Mouse (Mus musculus) frontal cortex, postnatal 36 days (tissue): Measurements from ENCODE around the gene Ctsc.
"Not testable (repeated sequence)": the region's sequence is repeated elsewhere in the genome, so short reads cannot be mapped to it uniquely, and the experiment has no call there.

Source experiments
- DNase-seq, 2 experiments: peaks; one replicate each; pipeline ENCODE4 v3.0.0; 2022; ENCODE audit warnings: low spot score in 2 of 2

Gene Ctsc

DNA sequence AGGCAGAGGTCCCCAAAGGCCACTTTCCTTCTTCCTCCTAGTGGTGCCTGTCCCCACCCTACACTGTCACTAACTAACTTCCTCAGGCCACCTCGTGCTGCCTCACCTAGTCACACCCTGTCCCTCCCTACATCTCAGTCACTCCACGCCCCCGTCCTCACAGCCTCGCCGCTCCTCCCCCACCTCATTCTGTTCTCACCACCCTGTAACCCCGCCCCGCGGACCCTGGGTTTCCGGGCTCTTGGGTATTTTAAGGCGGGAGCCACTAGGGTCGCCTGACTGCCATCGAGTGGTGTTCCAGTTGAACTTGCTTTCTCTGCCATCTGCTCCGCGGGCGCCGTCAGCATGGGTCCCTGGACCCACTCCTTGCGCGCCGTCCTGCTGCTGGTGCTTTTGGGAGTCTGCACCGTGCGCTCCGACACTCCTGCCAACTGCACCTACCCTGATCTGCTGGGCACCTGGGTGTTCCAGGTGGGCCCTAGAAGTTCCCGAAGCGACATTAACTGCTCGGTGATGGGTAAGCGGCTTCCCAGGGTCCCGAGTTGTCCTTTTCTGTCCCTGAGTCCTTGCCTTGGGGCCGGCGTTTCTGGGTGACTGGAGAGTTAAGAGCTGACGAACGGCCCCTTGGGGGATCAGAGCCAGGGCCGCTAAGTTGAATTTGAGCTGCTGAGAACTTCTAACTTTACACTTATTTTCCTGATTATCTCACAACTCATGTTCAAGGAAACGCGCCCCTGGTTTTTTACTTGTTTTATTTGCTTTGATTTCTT is at the start of gene Ctsc:
TSS of gene Ctsc (plus strand) at position 228 of the 770 bp plus-strand sequence.
- peak; percentile 40 to 43 for DNase-seq

DNA sequence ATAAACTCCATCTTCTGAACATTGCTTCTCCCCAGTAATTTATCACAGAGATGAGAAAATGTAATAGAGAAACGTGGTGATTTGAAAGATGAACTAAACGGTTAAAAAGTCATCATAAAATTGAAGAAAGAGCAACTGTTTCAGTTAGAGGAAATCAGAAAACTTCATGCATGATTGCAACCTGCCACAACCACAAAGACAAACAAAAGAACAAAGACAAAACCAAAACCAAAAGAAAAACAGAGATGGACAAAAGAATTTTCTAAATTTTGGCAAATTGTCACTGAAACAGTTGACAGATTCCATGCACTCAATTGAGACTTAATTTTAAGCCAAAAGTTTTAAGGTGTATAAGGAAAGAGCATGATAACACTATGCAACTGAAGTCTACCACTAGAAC is 48.8 kb upstream of the Ctsc start:
- DNase-seq, result no peak

DNA sequence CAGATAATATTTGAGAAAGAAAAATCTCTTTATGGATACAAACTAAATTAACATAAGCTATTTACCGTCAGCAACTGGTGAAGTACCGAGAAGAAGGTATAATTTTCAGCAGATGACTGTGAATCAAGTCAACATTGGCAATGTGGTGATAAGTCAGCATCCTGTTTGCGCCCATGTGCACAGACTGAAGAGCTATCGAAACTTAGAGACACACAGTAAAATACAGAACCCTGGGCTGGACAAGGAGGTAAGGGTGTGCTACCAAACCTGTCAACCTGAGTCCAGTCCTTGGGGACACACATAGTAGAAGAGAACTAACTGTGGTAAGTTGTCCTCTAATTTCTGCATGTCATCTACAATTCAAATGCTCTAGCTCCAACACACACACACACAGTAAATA is 47.8 kb upstream of the Ctsc start:
- no peak for DNase-seq

DNA sequence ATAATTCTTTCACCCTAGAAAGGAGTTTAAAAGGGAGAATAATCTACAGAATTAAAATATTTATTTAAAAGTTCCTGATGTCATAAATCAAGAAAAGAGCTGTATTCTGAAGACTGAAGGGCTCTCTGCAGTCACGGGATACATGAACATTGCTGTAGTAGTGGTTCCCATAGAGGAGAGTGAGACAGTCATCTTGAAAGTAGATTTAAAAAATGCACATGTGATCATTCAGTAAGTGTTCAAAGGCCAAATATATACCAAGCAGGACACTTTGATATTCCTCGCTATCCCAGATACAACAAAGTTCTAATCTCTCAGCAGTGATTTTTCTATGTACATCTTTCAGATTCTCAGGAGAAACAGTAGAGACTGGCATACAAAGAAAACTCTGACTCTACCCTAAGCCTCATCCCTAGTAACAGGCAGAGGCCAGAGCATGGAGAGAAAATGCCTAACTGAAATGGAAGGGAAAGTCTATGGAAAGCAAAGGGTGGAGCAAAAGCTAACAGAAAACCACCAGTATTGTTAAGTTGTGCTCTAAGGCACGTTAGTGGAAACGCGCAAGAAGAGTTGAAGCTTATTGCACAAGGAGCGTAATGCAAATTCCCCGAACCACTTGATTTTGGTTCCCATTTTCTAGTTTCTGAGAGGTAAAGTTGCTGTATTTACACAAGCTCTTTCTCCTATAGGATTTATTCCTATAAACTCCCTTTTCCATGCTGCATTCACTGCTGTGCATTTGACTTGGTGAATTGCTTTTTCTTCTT is 46.9 kb upstream of the Ctsc start:
- DNase-seq, result no peak

DNA sequence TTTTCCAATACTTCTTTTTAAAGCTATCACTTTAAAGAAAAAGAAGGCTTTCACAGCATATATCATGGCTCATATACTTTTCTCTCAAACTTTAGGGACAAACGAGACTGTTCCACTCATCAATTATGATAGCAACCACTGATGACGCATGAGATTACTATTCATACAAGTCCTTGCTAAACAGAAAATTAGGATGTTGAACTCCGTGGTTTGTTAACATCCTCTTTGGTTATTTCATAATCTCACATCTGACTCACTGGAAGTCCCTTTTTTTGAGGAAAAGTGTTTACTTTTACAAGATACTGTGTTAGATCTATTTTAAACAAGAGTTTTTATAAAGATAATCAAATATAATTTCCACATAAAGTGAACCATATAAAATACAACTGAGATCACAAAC is 34.8 kb upstream of the Ctsc start:
- no peak for DNase-seq

DNA sequence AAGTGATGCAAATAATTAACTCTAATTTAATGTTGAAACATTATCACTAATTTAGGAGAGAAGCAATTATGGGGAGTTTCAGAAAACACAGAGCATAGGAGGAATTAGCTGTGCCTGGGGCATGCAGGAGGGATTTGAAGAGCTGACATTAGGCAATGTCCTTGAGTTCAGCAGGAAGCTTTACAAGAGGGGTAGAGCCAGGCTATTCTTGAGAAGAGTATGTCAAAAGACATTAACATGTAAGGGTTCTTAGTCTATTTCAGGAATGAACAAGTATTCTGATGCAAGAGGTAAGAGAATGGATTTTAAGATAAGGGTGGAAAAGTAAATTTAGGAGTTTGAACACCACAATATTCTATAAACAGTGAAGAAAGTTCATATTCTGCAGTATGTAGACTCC is 33.4 kb upstream of the Ctsc start:
- no peak for DNase-seq

DNA sequence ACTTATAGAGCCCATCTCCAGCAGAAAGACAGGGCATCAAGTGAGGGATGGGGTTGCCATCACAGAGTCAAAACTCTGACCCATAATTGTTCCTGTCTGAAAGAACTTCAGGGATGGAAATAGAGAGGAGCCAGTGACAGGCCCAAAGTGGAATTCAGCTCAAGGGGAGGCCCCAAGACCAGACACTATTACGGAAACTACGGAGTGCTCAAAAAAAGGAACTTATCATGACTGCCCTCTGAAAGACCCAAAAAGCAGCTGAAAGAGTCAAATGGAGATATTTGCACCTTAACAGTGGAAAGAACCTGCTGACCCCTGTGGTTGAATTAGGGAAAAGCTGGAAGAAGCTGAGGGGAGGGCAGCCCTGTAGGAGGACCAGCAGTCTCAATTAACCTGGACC is 27.5 kb upstream of the Ctsc start:
- DNase-seq, result not testable (repeated sequence)

DNA sequence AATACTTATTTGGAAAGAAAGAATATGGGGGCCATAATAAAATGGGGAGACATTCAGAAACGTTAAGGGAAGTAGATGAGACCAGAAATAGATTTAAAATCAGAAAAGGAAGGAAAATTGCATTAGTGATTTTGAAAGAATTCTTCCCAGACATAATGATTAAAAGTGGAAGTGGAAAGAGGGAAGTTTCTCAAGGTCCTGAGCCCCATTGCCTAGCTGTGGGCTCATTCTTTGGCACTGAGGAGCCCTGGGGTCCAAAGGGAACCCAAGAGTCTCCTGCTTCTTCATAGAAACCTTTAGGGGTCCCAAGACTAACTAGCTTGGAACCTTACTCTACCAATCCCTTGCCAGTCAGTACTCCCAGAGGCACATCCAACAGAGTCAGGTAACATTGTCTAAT is 26.4 kb upstream of the Ctsc start:
- DNase-seq, result no peak

DNA sequence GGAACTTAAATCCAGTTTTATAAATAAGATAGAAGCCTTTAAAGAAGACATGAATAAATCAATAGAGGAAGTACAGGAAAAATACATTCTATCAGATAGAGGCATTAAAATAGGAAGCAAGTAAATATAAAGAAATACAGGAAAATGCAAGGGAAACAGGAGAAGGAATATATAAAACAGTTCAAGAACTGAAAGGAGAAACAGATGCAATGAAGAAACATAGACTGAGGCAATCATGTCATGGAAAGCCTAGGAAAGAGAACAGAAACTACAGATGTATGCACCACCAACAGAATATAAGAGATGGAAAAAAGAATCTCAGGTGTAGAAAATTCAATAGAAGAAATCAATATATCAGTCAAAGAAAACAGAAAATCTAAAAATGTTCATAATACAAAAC is 25.8 kb upstream of the Ctsc start:
- no peak for DNase-seq

DNA sequence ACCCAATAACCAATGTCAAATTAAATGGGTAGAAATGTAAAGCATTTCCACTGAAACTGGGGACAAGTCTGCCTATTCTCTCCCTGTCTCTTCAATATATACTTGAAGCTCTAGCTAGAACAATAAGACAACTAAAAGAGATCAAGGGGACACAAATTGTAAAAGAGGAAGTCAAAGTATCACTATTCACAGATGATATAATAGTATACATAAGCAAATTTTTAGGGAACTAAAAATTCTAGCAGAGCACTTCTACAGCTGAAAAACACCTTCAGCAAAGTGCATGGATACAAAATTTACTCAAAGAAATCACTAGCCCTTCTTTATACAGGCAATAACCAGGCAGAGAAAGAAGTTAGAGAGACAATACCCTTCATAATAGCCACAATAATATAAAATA is 23.0 kb upstream of the Ctsc start:
- no peak for DNase-seq

DNA sequence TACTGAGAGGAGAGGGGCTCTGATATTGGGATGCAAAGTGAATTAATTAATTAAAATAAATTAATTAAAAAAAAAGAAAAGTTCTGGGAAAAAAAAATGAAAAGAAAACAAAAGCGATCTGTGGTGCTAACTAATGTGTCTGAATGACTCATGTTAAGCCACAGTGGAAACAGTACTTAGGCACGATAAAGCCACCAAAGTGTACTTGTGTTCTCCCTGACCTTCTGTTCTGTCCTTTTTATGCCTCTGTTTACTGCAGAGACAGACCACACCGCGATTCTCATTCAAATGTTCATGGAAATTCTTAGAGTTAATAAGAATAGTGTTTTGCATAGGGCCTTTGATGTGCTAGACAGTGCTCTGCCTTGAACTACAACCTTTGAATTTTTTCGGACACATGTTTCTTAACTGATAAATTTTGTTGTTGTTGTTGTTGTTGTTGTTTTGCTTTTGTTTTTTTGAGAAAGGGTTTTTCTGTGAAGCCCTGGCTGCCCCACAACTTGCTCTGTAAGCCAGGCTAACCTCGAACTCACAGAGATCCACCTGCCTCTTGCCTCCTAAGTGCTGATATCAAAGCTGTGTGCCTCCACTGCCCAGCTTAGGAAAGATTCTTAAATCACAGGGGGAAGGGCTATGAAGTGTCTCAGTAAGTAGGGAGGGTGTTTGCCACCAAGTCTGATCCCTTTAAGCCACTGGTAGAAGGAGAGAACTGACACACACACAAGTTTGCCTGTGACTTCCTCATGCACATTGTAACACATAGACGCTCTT is 18.5 kb upstream of the Ctsc start:
- DNase-seq, result no peak

DNA sequence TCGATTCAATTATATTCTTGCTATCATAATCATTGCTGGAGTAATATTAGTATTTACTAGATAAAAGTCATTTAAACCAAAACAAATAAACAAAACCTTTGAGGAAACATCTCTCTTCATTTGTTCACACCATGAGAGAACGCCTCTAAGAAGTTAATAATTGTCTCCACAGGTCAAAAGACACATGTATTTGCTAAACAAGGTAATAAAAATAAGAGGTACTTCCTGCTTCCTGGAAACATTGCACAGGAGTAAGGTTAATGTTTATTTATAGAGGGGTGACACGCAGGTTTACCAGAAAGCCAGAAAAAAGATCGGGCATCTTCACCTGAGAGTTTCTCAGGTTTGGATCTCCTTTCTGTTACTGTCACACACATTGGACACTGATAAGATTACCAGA is 16.1 kb upstream of the Ctsc start:
- DNase-seq, result no peak

DNA sequence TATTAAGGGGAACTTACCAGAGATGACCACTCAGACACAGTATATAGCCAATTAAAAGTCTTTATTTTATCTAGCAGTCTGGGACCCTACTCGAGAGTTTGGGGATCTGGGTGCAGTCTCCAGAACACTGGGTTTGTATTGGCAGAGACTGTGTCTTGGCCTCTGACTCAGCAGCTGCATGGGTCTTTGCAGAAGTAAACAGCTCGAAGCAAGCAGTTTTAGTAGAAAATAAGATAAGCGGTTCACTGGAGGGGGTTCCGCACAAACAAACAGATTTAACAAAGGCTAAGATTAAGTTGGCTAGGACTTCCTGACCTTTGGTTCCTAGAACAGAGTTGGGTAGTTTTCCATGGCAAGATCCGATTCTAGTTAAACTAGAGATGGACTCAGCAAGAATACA is 13.0 kb upstream of the Ctsc start:
- no peak for DNase-seq

DNA sequence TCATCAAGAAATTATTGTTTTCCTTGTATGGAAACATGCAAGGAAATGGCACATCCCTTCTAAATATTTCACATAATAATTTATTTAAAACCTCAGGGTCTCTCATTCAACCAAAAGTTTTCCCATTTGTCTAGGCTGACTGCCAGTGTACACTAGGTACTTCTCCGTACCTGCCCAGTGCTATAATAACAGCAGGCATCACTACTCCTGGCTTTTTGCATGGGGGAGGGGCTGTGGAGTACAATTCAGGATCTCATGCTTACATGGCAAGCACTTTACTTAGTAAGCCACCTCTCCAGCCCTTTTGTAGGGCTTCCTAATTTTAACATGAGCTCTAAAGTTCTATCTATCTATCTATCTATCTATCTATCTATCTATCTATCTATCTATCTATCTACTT is 8.0 kb upstream of the Ctsc start:
- DNase-seq, result no peak

DNA sequence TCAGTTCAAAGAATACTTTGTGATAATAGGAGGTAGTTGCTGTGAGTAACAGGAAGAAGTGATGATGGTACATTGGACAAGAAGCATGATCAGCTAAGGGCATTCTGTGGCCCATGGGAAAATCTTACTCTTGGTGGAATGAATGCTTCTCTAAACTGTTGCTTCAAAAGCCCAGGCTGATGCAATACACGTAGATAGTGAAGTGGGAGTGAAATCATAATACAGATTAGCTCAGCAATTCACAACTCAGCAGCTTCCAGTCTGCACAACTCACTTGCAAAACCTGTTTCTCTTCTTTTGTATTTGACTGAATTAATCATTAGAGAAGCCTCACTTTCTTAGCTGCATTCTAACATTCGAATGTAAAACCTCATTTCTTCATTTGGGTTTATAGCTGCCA is 6.4 kb upstream of the Ctsc start:
- DNase-seq, result no peak

DNA sequence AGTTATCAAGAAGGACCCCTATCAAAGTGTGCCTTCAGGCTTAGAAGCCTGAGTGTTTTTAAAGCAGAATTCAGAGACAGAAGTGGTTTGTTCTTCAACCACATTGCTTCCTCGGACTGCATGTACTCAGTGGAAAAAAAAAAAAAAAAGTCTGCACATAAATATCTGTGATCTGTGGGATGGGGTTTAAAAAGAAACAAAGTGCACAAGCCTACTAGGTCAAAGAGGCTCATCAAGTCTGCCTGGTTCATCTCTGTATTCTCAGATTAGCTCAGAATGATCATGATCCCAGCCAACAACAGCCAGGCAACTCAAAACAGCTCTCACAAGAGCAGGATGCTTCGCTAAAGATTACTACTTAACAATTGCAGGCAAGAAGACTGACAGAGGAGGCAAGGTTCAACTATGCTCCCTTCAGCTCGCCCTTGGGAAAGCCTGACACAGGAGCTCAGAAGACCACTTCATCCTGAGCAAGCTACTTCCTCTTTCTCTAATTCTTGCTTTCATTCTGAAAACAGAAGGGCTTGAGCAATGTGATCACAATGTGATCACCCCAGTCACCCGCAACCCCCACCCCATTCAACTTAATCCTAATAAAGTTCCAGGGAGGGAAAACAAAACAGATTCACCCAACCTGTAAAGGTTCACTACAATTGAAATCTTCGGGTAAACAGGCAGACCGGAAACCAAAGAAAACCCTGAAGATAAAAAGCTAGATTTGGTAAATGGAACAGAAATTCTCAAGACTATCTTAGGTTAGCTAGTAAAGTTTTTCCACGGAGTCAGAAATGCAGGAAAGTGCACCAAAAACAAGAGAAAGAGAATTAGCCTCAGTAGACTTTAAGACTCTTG is 745 bp upstream of the Ctsc start:
- DNase-seq, result no peak

DNA sequence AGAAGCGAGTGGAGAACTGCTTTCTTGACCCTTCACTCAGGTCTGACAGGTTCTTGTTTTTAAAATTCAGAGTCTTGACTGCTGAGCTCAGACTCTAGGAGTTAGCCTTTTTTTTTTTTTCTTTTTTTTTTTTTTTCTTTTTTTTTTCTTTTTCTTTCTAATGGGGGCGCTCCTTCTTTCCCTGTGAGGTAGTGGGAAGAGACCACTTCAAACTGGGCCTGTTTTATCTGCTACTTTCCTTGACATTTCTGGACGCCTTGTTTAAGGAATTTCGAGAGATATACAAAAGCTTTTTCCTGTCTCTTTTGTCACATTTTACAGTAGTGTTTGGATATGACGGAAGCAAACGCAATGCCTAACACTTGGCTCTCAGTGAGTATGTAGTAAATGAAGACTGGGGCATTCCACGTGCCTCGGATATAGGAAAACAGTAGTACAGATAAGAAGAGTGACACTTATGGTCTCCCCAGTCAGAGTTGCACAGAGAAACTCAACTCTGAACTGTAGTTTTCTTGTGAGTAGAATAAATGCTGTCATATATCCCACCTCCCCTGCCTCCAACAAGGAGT is 827 bp downstream of the Ctsc start:
- no peak for DNase-seq

DNA sequence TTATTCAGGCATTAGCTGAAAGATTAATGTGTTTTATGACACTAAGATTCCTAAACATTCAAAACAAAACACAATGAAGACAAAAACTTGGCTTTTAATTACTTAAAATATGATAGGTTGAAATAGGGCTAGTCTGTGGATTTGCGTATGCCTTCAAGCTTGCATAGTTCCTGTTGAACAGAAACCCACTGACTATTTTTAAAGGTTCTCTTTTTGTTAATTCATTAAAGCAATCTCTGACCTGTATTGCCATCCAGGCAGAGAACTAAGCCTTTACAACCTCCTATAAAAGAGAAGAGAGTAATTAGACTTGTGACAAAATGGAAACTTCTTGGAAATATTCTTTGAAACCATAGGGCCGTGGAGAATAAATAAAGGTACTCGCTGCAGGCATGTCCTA is 7.4 kb downstream of the Ctsc start:
- DNase-seq, result no peak

DNA sequence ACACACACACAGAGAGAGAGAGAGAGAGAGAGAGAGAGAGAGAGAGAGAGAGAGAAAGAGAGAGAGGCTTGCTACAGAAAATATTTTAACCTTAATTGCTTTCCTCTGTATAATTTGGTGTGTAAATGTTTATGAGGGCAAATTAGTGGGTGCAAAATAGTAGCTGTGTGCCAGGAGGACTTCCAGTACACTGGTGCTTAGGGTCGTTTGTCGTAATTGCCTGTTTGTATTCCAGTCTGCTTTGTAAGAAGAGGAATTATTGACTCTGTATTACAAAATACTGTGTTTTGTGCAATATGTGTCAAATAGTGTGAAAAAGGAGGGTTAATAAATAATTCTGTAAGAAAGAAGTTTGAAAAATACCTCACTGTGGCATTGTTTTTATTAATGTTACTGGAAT is 13.2 kb downstream of the Ctsc start:
- no peak for DNase-seq

DNA sequence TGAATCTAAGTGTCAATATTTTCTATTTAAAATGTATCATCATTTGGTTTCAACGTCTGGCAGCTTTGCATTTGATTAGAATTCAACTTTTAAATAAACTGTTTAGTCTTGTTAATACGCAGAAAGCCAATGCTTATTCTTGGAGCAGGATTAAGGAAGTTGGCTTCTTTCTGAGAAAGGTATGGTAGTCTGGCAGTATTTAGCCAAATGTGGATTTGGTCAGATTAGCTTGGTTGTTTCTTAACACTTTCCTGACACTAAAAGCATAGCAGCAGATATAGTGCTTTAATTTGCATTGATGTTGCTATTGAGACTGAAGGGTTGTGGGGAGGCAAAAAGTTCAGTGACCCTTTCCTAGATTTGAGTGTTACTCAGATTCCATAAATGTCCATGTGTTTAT is 14.2 kb downstream of the Ctsc start:
- no peak for DNase-seq

DNA sequence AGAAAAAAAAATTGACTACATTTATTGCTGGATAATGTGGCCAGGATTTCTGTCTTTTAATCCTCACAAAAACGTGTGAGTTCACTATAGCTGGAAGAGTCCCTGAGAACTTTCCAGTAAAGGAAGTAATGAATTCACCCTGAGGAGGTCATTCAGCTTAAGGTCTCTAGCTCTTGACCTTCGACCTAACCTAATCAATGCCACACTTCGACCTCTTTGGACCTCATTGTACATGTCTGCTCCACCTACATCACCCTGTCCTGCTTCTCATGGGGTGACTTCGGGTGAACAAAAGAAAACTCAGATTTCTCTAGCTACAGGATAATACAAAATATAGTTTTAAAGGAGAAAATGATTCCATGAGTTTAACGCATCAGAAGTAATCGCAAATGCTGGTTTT is 16.0 kb downstream of the Ctsc start:
- DNase-seq, result no peak
